Mouse (Mus musculus): ENCODE measurements around the gene Pdzrn4. TPM values are rescaled to one million over a fixed set of nuclear protein-coding genes. Genes with fewer than 3 reads are reported as not detected.

Pdzrn4 gene
- polyA plus RNA-seq, 3 experiments from 2014 or later, result not detected

- ATAC-seq, result no peak
These were observed 103.7 kb downstream of the Pdzrn4 start for GRCm38 (mm10) chr15:92500276-92500838.

DNA sequence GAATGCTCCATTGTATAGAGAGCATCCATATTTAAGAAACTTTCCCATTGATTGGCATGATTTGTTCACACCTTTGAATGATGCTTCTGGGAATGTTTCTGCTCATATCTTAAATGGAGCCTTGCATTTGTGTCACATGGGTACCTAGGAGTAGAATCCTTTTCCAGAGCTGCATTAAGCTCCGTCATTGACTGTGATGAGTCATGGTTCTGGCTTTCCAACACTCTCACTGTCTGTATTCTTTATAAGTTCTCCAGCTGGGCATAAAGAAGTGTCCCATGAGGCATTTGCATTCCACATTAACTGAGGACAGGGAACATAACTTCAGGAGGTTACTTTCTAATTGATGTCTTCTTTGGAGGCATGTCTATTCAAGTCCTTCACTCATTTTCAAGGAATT, 106.1 kb downstream of the Pdzrn4 start:
- ATAC-seq, result no peak

DNA sequence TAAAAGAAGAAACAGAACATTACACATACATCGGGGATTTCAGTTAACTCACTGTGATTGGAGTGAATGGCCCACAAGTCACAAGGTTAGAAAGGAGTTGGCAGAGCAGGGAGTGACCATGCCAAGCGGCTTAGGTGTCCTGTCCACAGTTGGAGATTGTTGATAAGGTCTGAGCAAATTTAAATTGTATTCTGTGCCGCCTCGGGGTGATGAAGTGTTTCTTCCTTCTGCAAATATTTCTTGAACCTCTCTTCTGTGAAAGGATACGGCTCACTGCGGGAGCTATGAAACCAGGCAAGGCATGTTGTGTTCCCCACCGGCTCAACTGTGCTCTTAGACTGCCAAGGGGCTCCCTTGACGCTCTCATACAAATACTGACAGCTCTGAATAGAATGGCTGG, 112.7 kb downstream of the Pdzrn4 start:
- no peak for ATAC-seq

DNA sequence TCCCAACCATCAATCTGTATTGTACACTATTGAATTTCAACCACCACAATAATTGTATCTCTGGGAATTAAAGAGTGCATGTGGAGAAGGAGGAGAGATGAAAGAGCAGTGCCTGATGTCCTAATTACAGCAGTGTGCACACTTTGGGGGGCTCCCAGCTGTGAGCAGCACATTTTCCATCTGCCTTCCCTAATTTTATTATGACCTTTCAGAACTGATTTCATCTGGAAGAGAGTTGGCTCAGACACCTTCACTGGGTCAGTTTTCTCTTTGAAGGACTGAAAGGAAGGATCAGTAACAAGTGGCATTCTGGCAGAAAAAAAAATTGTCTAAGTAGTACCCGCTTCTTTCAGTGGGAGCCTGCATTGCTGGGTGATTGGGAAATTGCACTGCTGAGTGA, 119.0 kb downstream of the Pdzrn4 start:
- no peak for ATAC-seq

- no peak for ATAC-seq
These were observed 124.1 kb downstream of the Pdzrn4 start for GRCm38 (mm10) chr15:92520677-92521225.

DNA sequence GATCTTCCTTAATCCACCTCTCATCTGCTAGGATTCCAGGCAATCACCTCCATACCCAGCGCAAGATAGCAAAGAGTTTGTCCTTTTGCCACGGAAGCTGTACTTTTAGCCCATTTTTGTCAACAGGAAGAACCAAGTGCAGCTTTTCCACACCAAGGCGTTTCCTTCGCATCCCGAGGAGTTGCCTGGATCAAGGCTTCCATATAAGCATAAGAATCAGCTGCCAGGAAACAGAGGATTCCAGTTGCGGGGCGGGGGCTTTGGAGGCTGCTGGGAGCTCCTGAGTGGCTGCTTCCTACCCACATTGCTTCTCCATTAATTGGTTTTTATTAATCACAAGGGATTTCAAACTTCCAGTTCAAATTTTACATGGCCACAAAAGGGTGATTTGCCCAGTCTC, 125.0 kb downstream of the Pdzrn4 start:
- no peak for ATAC-seq

- ATAC-seq, result no peak
These were observed 128.2 kb downstream of the Pdzrn4 start for GRCm38 (mm10) chr15:92524917-92525316.

DNA sequence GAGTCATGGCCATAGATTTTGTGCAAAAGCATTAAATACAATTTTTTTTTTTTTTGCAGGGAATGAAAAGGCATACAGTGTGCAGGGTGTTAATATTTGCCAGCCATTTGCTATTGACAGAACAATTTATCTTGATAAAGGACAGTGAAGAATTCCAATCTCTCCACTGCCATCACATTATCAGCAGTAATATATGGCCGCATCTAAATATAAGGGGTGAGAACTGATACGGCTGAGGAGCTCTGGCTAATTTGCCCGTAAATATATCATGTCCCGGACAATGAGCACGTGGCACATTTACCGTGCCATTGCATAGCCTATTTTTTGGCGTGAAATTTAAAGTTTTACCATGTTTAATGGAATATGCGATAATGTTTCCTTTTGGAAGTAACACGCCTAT, 128.7 kb downstream of the Pdzrn4 start:
- ATAC-seq, result no peak

DNA sequence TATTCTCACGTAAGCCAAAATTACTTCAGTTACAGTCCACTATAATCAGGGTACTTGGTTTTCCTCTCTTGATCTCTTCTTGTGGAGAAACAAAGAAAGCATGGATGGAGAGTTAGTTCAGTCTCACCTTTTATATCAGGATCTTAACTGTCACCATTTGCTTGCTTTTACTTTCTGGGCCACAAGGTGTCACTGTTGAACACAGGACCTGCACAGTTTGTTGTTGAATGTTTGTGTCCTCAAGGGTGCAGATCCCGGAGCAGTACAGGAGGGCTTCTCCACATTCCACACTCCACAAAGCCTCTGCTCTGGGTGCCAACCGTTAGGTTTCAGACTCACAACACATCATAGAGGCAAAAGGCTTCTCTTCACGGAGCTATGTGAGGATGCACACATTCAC, 130.1 kb downstream of the Pdzrn4 start:
- no peak for ATAC-seq

- ATAC-seq, result no peak
These were observed 146.6 kb downstream of the Pdzrn4 start for GRCm38 (mm10) chr15:92543252-92543651.

GRCm38 (mm10) chr15:92547294-92547911, 150.7 kb downstream of the Pdzrn4 start:
- ATAC-seq, result no peak

DNA sequence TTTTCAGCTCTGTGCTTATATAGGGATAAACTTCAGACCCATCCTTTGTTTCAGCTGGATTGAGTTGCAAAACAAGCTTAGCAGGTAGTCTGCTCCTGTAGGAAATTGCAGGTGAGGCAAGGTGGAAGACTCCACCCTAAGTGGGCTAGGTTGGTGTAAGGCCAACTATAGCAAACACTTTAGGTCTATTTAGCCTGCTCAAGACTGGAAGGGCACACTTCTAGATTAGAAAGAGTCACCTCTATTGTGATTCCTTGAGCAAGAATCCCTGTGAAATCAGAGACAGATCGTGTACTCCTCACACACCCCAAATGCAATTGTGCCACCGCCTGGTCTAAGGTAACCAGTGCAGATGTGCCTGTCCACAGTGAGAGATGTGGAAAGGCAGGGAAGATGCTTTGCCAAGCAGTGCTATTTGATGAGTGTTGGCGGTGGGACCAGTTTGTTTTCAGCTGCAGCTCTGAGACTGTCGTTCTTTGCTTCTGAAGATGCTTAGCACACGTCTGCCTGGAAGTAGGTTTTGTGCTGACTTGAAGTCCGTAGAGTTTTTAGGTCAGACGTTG, 158.4 kb downstream of the Pdzrn4 start:
- ATAC-seq, result no peak

DNA sequence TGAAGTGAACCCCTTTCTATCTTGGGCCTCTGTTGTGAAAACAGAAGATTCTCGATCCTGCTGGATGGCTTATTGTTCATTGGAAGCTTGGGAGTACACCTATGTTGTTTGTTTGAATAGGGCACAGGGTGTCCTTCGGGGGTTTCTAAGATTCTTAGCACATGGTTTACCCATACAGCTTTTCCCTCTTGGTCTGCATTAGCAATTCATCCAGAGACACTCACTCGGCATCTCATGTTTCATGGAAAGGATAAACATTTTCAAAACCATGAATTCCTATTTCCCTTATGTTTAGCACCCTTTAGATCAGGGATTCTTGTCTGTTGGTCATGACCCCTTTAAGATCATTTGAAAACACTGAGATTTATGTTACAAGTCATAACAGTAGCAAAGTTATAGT, 159.0 kb downstream of the Pdzrn4 start:
- no peak for ATAC-seq

DNA sequence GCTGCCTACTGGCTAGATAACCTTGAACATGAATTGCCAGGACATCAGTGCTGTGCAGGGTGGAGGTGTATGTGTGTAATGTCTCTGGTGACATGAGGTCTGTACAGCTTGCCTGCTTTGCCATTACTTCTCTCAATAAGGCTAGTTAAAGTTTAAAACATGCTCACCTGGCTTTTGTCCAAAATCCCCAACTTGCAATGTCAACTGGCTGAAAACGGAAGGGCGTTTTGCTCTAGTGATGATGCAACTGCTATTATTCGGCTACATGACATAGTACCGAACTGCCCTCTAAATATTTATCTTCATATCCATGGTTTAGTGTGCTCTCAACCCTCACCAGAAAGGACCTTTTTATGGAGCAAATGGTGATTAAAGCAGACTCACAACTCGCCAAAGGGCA, 161.9 kb downstream of the Pdzrn4 start:
- no peak for ATAC-seq

GRCm38 (mm10) chr15:92562149-92562548, 165.5 kb downstream of the Pdzrn4 start:
- no peak for ATAC-seq

DNA sequence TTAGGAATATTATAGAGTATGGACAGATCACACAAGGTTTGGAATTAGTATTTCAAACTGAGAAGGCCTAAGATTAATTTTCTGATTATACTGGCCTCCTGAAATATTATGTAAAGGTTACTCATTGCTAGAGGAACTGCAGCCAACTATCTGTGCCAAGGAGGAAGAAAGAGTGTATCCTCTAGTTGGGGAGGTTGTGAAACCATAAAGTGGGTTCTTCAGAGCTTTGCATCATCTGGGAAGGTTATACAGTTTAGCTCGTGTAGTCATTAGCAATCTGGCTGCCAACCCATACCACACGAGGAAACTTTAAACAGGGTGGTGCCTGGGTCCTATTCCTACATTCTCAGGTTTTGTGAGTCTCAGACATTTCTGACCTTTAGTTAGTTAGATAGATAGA, 166.9 kb downstream of the Pdzrn4 start:
- no peak for ATAC-seq

- no peak for ATAC-seq
These were observed 174.0 kb downstream of the Pdzrn4 start for GRCm38 (mm10) chr15:92570526-92571243.

DNA sequence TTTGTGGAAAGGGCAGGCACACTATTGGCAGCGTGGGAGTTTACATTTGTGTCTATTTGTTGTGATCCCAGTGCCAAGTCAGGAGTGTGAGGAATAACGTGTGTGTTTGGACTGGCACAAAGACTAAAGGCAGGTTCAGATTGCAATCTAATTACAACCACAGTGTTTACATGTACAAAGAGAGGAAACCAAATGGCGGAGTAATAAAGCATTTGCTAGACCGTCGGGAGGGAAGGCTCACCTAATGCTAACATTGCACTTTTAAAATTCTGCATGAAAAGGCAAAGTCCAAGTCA, 174.5 kb downstream of the Pdzrn4 start:
- no peak for ATAC-seq

DNA sequence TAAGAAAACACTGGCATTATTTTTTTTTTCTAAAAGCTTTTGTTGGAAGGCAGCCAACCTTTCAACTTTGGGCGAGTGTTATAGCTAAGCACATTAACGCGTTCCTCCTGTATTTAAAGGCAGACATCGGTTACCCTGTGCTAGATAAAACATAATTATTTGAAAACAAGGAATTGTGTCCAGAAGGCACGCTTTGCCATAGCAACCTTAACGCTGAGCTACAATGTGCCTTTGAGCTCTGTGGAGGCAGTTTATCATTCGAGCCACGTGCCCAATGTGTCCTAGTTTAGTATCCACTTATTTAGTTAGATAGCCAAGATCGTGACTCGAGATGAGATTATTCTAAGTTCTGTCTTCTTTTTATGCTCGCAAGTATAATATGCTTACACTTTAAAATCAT, 180.8 kb downstream of the Pdzrn4 start:
- no peak for ATAC-seq

DNA sequence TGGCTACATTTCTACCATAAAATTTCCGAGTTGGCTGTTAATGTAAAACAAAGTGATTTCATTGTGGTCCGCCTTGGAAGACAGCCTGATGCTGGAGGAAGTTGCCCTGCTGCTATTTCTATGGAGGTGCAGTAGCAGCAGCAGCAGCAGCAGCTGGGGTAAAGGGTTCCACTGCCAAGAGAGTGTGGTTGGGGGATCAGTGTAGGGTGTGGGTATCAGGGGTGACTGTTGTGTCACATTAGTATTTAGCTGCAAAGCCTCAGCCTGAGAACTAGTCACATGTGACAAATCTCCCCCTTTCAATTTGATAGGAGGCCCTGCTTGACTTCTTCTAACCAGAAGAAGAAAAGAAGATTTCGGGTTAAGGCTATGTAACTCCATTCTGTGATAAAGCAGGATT, 183.5 kb downstream of the Pdzrn4 start:
- no peak for ATAC-seq

DNA sequence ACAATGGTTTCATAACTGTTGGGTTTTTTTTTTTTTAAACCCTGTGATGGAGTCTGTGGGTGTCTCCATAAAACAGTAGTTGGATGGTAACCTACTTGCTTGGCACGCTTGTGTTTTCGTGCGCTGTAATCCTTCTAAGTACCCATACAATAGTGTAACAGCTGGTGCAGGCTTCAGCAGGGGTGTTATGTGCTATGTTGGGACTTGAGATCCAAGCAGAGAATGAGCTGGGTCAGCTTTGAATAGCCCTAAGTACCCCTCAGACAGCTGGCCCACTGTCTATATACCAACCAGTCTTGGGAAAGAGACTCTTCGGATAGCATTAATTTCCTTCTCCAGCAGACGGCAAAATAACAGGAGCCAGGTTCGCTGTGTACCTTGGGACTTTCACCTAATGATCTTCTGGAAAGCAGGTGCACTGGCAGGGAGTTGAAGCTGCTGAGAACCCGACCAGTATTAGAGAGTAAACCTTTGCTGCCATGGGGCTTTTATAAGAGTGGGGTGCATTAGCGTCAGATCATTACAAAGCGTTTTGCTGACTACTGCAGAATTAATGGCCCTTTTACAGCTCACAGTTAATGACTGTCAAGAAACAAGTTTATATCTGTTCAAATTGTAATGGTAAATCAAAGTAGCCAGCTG, 184.2 kb downstream of the Pdzrn4 start:
- no peak for ATAC-seq

DNA sequence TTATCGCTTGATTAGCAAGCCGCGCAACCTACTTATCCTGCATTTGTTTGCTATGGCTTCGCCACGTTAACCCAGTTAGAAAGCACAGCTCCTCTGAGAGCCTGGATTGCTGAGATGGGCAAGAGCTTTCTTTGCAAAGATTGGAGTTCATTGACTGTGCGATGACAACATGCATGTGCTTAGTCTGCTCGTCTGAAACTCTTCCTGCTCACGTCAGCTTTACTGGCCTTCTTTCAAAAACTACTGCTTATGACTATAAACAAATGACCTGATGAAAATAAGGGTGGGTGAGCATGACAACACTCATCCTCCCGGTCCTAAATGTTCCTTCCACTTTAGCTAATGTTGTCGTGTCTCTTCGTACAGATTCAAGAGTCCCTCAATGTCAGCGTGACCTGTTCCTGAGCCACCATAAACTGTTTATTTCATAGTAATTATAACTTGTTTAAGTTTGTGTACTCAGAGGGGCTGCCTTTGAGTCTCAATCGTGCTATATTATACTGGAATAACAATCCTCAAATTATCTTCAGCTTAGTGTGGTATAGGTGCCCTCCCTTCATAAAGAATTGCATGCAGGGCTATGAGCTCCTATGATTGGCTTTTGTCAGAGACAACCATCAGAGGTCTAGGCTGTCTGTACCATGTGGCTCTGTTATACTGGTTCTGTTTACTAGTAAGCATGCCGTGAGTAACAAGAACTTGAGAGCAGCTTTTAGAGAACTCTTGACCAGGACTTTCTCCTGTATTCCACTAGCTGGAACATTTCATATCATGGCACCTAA, 187.9 kb downstream of the Pdzrn4 start:
- ATAC-seq, result no peak

- ATAC-seq, result no peak
These were observed 190.8 kb downstream of the Pdzrn4 start for GRCm38 (mm10) chr15:92587431-92587830.

Measured in inflammation-experienced regulatory T-cells, adult 6 months (primary cell).